Mouse (Mus musculus): ENCODE data around the gene Wdr1.

Gene Wdr1

GRCm38 (mm10) chr5:38487247-38487646, 75.8 kb downstream of the Wdr1 start:
- POLR2A ChIA-PET, result interaction anchor here in 2 of 4 experiments (1.0 to 3.4 kb wide), 5 partner anchors 9 to 168 kb away, joined by 3 to 8 read pairs (median 4); no protein-coding TSS in a partner anchor
- CTCF ChIA-PET, result interaction anchor here in 3 of 4 experiments (0.6 to 4.0 kb wide), 3 partner anchors 17 to 723 kb away, joined by 3 to 11 read pairs (median 4); no protein-coding TSS in a partner anchor

DNA sequence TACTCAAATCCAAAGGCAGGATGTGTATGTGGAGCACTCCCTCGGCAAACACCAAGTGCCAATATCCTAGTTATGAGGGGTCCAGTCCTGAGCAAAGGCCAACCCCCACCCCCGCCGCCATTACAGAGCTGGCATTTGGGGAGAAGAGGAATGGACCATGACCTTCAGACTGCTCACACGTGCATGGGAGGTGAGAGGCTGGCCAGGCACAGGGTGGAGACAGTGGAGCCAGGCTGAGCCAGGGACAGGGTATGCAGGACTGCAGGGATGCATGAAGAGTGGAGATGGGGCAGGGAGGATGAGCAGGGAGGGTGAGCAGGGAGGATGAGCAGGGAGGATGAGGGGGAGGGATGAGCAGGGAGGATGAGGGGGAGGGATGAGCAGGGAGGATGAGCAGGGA, 77.1 kb downstream of the Wdr1 start:
- POLR2A ChIA-PET, result interaction anchor here in 2 of 4 experiments (0.6 to 1.3 kb wide), 5 partner anchors 8 to 192 kb away, joined by 3 to 4 read pairs (median 3); no protein-coding TSS in a partner anchor
- CTCF ChIA-PET, result interaction anchor here (0.6 to 4.0 kb wide), 8 partner anchors 16 to 535 kb away, joined by 3 to 11 read pairs (median 4); no protein-coding TSS in a partner anchor

GRCm38 (mm10) chr5:38483518-38484110, 79.4 kb downstream of the Wdr1 start:
- ChIA-PET POLR2A (interaction anchor here in 1 of 4 experiments (0.6 to 1.6 kb wide), 3 partner anchors 11 to 168 kb away, joined by 3 to 4 read pairs (median 3); no protein-coding TSS in a partner anchor), CTCF (interaction anchor here in 3 of 4 experiments (0.6 to 4.0 kb wide), 4 partner anchors 14 to 50 kb away, joined by 4 to 11 read pairs (median 6); no protein-coding TSS in a partner anchor)

DNA sequence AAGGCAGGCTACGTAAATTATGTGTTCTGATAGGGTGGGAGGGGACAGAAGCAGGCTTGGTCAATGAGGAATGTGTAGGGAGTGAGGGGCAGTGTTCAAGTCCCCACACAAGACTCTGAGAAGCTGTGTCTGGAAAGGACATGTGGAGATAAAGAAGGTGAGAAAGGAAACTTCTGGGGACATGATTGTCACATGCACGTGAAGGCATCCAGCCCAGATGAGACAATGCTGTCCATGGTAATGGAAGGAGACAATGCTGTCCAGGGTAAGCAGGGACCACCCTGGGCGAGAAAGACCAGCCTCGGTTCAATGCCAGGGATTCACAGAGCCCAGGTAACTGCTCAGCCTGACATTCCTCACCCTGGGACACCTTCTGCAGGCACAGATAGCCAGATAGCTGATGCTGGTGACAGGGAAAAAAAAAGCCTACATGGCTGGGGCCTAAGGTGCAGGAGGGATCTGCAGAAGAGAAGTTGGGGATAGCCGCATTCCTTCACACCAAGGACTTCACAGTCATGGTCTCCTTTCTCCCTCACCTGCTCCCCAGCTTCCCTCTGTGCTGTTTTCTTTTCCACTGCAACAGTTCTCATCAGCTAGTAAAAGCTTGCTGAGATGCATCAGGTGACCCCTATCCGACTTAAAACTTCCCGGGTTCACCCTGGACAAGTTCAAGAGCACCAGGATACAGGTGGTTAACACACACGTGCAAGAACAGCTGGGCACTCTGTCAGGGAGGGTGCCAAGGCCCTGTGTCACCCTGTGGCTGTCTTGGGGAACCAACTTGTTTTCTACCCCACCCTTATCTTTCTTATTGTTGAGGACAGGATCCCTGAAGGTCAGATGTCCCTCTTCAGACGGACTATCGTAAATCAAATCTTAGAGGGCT, 82.0 kb downstream of the Wdr1 start:
- ChIA-PET CTCF (interaction anchor here in 3 of 4 experiments (0.9 to 1.7 kb wide), 3 partner anchors 11 to 173 kb away, joined by 3 to 6 read pairs (median 4); no protein-coding TSS in a partner anchor), POLR2A (interaction anchor here in 2 of 4 experiments (0.8 to 1.4 kb wide), 4 partner anchors 7 to 83 kb away, joined by 3 to 4 read pairs (median 3); no protein-coding TSS in a partner anchor)

DNA sequence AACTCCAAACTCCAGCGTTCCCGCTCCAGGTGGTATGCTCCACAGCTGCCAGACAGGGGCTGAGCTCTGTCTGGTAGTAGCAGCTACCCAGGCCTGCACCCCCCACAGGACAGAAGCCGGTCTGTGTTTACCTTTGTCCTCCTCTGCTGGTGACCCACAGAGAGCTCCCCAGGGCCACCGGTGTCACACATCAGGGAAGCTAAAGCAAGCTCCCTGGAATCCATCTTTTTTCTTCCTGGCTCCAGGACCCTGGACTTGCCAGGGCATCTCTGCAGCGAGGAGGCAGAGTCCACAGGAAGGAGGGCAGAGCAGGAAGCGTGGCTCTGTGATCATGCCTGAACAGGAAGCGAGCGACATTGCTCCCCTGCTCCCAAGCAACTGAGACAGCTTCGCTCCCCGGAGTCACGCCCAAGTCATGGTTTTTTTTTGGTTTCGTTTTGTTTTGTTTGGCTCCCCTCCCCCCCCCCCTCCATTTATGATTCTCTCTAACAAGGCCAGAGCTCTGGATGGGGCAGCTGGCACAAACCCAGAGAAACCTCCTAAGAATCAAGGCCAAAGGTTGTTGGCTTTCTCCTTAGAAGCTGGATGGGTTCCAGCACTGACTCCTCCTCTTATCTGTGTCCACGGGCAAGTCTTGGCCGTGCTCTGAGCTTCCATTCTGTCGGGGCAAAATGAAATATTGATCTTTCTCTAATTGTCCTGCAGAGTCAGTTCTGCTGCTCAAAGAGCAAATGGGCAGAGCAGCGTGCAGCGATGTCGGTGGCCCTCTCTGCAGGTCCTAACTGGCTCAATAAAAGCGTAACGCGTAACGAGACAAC, 82.9 kb downstream of the Wdr1 start:
- ChIA-PET POLR2A (interaction anchor here in 3 of 4 experiments (0.7 to 1.5 kb wide), 9 partner anchors 8 to 84 kb away, joined by 3 to 7 read pairs (median 3); no protein-coding TSS in a partner anchor), CTCF (interaction anchor here (0.6 to 2.2 kb wide), 14 partner anchors 10 to 1085 kb away, joined by 3 to 17 read pairs (median 5); no protein-coding TSS in a partner anchor)

- ChIA-PET CTCF (interaction anchor here (0.6 to 2.2 kb wide), 13 partner anchors 9 to 1085 kb away, joined by 3 to 17 read pairs (median 6); no protein-coding TSS in a partner anchor), POLR2A (interaction anchor here in 3 of 4 experiments (0.7 to 2.4 kb wide), 8 partner anchors 8 to 46 kb away, joined by 3 to 7 read pairs (median 3); no protein-coding TSS in a partner anchor)
These were observed 83.5 kb downstream of the Wdr1 start for GRCm38 (mm10) chr5:38479545-38479907.

DNA sequence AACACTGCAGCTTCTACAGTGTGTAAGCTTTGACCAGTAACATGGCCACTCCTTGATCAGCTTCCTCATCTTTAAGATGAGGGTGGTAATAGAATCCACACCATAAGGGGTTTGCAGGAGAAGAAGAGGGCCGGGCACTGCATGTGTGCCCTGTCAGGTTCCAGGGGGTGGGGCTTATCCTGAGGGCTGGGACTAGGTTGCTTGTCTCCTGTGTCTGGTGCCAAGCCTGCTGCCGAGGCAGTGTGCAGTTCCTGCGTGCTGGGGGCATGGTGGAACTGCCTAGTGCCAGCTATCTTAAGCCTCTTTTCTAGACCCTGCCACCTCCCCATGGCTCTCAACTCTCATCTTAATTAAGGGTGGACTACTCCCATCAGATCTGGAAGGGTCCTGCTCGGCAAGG, 84.0 kb downstream of the Wdr1 start:
- ChIA-PET CTCF (interaction anchor here (0.6 to 2.2 kb wide), 9 partner anchors 9 to 170 kb away, joined by 3 to 24 read pairs (median 4); no protein-coding TSS in a partner anchor), POLR2A (interaction anchor here in 2 of 4 experiments (0.6 to 2.4 kb wide), 5 partner anchors 9 to 96 kb away, joined by 3 to 7 read pairs (median 4); no protein-coding TSS in a partner anchor)

GRCm38 (mm10) chr5:38477731-38478445, 85.1 kb downstream of the Wdr1 start:
- ChIA-PET CTCF (interaction anchor here (0.6 to 2.2 kb wide), 17 partner anchors 8 to 170 kb away, joined by 3 to 24 read pairs (median 5); no protein-coding TSS in a partner anchor), POLR2A (interaction anchor here in 2 of 4 experiments (0.6 to 2.4 kb wide), 9 partner anchors 10 to 196 kb away, joined by 3 to 7 read pairs (median 5); no protein-coding TSS in a partner anchor)

GRCm38 (mm10) chr5:38476861-38477565, 86.0 kb downstream of the Wdr1 start:
- ChIA-PET CTCF (interaction anchor here in 3 of 4 experiments (0.6 to 2.1 kb wide), 12 partner anchors 10 to 169 kb away, joined by 3 to 24 read pairs (median 6); no protein-coding TSS in a partner anchor), POLR2A (interaction anchor here in 2 of 4 experiments (1.0 to 2.4 kb wide), 6 partner anchors 11 to 39 kb away, joined by 3 to 7 read pairs (median 4); no protein-coding TSS in a partner anchor)

All from embryonic stem cell, embryonic (primary cell).